Mouse (Mus musculus) myocyte (in vitro differentiated cells): ENCODE data around the gene ccdc198. TPM values are rescaled to one million over a fixed set of nuclear protein-coding genes. Genes with fewer than 3 reads are reported as not detected.

ENCODE experiments used
- H3K27me3 ChIP-seq: one replicate; pipeline ENCODE4 v1.6.1; 2011; ENCODE audit not compliant: control insufficient read depth, insufficient read depth, insufficient read length
- H3K36me3 ChIP-seq: one replicate; pipeline ENCODE4 v1.6.1; 2011; ENCODE audit not compliant: control insufficient read depth, insufficient read depth
- H3K4me2 ChIP-seq: one replicate; pipeline ENCODE4 v1.6.1; 2011; ENCODE audit warnings: low read depth, control low read depth
- H3K4me3 ChIP-seq: one replicate; pipeline ENCODE4 v1.5.1; 2011; ENCODE audit warnings: mild to moderate bottlenecking, control low read depth, moderate library complexity
- H3K79me2 ChIP-seq: one replicate; pipeline ENCODE4 v1.6.1; 2011; ENCODE audit not compliant: control insufficient read depth, insufficient read depth
- H3ac ChIP-seq: one replicate; pipeline ENCODE4 v1.6.1; 2011; ENCODE audit not compliant: control insufficient read depth, insufficient read length
- CEBPB ChIP-seq: IDR thresholded peaks from 2 replicates; pipeline ENCODE4 v1.6.1; 2011; ENCODE audit warnings: mild to moderate bottlenecking, moderate library complexity; ENCODE audit not compliant: poor library complexity, insufficient read depth, severe bottlenecking
- E2F4 ChIP-seq: IDR thresholded peaks from one replicate; pipeline ENCODE4 v1.6.1; 2011; ENCODE audit warnings: mild to moderate bottlenecking, control low read depth, moderate library complexity; ENCODE audit not compliant: insufficient read depth
- MAX ChIP-seq: IDR thresholded peaks from one replicate; pipeline ENCODE4 v1.6.1; 2011; ENCODE audit warnings: low read depth, mild to moderate bottlenecking, control low read depth
- MYOD1 ChIP-seq, 3 experiments: IDR thresholded peaks; one replicate each; pipeline ENCODE4 v1.6.1; 2011; ENCODE audit warnings: control low read depth in 2 of 3, low read depth in 2 of 3, mild to moderate bottlenecking in 2 of 3, moderate library complexity in 1 of 3; ENCODE audit not compliant: insufficient read length in 2 of 3, control insufficient read depth in 1 of 3
- MYOG ChIP-seq, 3 experiments: IDR thresholded peaks; one replicate each; pipeline ENCODE4 v1.6.1; 2011; ENCODE audit warnings: control low read depth in 2 of 3, low read depth in 2 of 3, mild to moderate bottlenecking in 2 of 3; ENCODE audit not compliant: insufficient read length in 2 of 3, control insufficient read depth in 1 of 3, insufficient read depth in 1 of 3
- POLR2A ChIP-seq: IDR thresholded peaks from one replicate; pipeline ENCODE4 v1.6.1; 2011; ENCODE audit warnings: low read depth, mild to moderate bottlenecking, control low read depth, moderate library complexity; ENCODE audit not compliant: insufficient read length
- POLR2AphosphoS2 ChIP-seq: IDR thresholded peaks from one replicate; pipeline ENCODE4 v1.6.1; 2011; ENCODE audit warnings: low read depth, control low read depth; ENCODE audit not compliant: insufficient read length
- REST ChIP-seq: IDR thresholded peaks from one replicate; pipeline ENCODE4 v1.6.1; 2011; ENCODE audit warnings: mild to moderate bottlenecking, control low read depth, moderate library complexity; ENCODE audit not compliant: insufficient read depth, insufficient read length
- SRF ChIP-seq: IDR thresholded peaks from one replicate; pipeline ENCODE4 v1.6.1; 2011; ENCODE audit warnings: low read depth; ENCODE audit not compliant: control insufficient read depth, insufficient read length
- TCF12 ChIP-seq: IDR thresholded peaks from one replicate; pipeline ENCODE4 v1.6.1; 2011; ENCODE audit warnings: mild to moderate bottlenecking, control low read depth; ENCODE audit not compliant: poor library complexity, insufficient read depth, severe bottlenecking
- TCF3 ChIP-seq: IDR thresholded peaks from one replicate; pipeline ENCODE4 v1.6.1; 2011; ENCODE audit warnings: low read depth, control low read depth; ENCODE audit not compliant: insufficient read length
- USF1 ChIP-seq: IDR thresholded peaks from one replicate; pipeline ENCODE4 v1.6.1; 2011; ENCODE audit warnings: low read depth, mild to moderate bottlenecking, control low read depth, moderate library complexity
- polyA plus RNA-seq: library from polyadenylated mRNA; unstranded; fragments of >200 nt; fragmentation: generic; extraction: Trizol; gene quantifications from one replicate; pipeline ENCODE4 v1.2.1, GENCODE M21; 2012; ENCODE audit warnings: missing spikeins

ccdc198 gene
- not detected for polyA plus RNA-seq

GRCm38 (mm10) chr14:49245126-49245714, at the start of gene ccdc198:
Gene ccdc198 (minus strand): TSS chr14:49245474.
- TF ChIP-seq USF1 (no peak), MAX (no peak), CEBPB (no peak), TCF12 (no peak), REST (no peak), SRF (no peak), MYOG (IDR thresholded peaks at IDR 0.05; ENCODE audit: control insufficient read depth in 1 of 3, insufficient read depth in 1 of 3, insufficient read length in 2 of 3, low read depth in 2 of 3) (no peak), E2F4 (no peak), MYOD1 (IDR thresholded peaks at IDR 0.05; ENCODE audit: control insufficient read depth in 1 of 3, insufficient read length in 2 of 3, low read depth in 2 of 3) (no peak), TCF3 (no peak), POLR2AphosphoS2 (no peak), POLR2A (no peak)
- H3K4me3 ChIP-seq, result no peak within 1 kb of the TSS
- no peaks in the 10 kb centered on the region for H3K79me2 ChIP-seq
- no peak within 1 kb of the TSS for H3ac ChIP-seq
- no peaks in the 10 kb centered on the region for H3K27me3 ChIP-seq
- H3K4me2 ChIP-seq, result no peak within 1 kb of the TSS
- no peaks in the 10 kb centered on the region for H3K36me3 ChIP-seq

- H3K27me3 ChIP-seq, result no peaks in the 10 kb centered on the region
- H3K4me2 ChIP-seq, result no peak overlapping the region
- no peak overlapping the region for H3K4me3 ChIP-seq
- TF ChIP-seq REST (no peak), E2F4 (no peak), POLR2AphosphoS2 (no peak), MYOD1 (IDR thresholded peaks at IDR 0.05; ENCODE audit: control insufficient read depth in 1 of 3, insufficient read length in 2 of 3, low read depth in 2 of 3) (no peak), TCF12 (no peak)
- H3K36me3 ChIP-seq, result no peaks in the 10 kb centered on the region
- H3K79me2 ChIP-seq, result no peaks in the 10 kb centered on the region
- H3ac ChIP-seq, result no peak overlapping the region
Measured at GRCm38 (mm10) chr14:49293802-49294449, 48.7 kb upstream of the ccdc198 start.

GRCm38 (mm10) chr14:49290029-49290745, 44.9 kb upstream of the ccdc198 start:
- no peak overlapping the region for H3ac ChIP-seq
- no peaks in the 10 kb centered on the region for H3K27me3 ChIP-seq
- H3K4me2 ChIP-seq, result no peak overlapping the region
- H3K4me3 ChIP-seq, result no peak overlapping the region
- H3K79me2 ChIP-seq, result no peaks in the 10 kb centered on the region
- no peak for TF ChIP-seq POLR2A
- TF ChIP-seq CEBPB, result no peak
- no peak for TF ChIP-seq TCF3
- TF ChIP-seq POLR2AphosphoS2, result no peak
- TF ChIP-seq E2F4, result no peak
- no peak for TF ChIP-seq TCF12
- no peak for TF ChIP-seq MYOG (IDR thresholded peaks at IDR 0.05; ENCODE audit: control insufficient read depth in 1 of 3, insufficient read depth in 1 of 3, insufficient read length in 2 of 3, low read depth in 2 of 3)
- TF ChIP-seq SRF, result no peak
- no peak for TF ChIP-seq MYOD1 (IDR thresholded peaks at IDR 0.05; ENCODE audit: control insufficient read depth in 1 of 3, insufficient read length in 2 of 3, low read depth in 2 of 3)
- TF ChIP-seq MAX, result no peak
- TF ChIP-seq REST, result no peak
- TF ChIP-seq USF1, result no peak
- H3K36me3 ChIP-seq, result no peaks in the 10 kb centered on the region

GRCm38 (mm10) chr14:49283784-49284655, 38.7 kb upstream of the ccdc198 start:
- Histone ChIP-seq H3K4me2 (no peak overlapping the region), H3K79me2 (no peaks in the 10 kb centered on the region), H3K27me3 (no peaks in the 10 kb centered on the region), H3K36me3 (no peaks in the 10 kb centered on the region), H3ac (no peak overlapping the region), H3K4me3 (no peak overlapping the region)
- no peak for TF ChIP-seq REST
- TF ChIP-seq USF1, result no peak
- no peak for TF ChIP-seq CEBPB
- TF ChIP-seq TCF12, result no peak
- no peak for TF ChIP-seq MYOG (IDR thresholded peaks at IDR 0.05; ENCODE audit: control insufficient read depth in 1 of 3, insufficient read depth in 1 of 3, insufficient read length in 2 of 3, low read depth in 2 of 3)
- TF ChIP-seq SRF, result no peak
